In the genomic region with DNA sequence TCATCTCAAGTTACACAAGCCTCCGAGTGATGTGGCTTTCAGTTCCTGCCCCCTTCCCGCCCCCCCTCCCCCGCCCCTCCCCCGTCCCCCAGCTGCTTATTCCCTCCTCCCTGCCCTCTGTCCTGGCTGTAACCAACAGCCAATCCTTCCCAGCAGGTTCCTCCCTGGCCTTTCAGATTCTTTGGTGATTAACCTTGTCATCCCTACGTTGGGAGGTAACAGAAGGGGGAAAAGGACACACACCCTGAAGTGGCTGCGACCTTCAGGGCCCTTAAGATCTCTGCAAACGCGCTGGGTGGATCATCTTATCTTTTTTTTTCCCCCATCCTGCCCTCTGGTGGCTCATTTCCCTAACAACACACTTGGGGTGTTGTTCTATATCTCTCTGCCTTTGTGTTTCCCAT, we compare ENCODE assay signal across 9 mouse cellular contexts. TPM values are rescaled to one million over a fixed set of nuclear protein-coding genes. Genes with fewer than 3 reads are reported as not detected.
A peak's percentile ranks its signal among the peaks of the same experiment; 100 is the strongest.
DNase-seq lines count a peak whose midpoint lies in the region; ATAC-seq and TF ChIP-seq lines count a peak whose summit lies in the region.
"Had no signal": no experiment of that assay in that cellular context is flagged by ENCODE, and none has a peak within 500 bp of the region (broad histone marks: within the 10 kb centered on the region; RNA-seq: fewer than 3 reads in every experiment).

No protein-coding gene starts in this region.

- TF ChIP-seq POLR2A in cerebellum, adult 2 months (IDR thresholded peaks at IDR 0.05; ENCODE audit: borderline replicate concordance, insufficient read depth, low read length) = no peak
- TF ChIP-seq POLR2A in thymus, adult 2 months (IDR thresholded peaks at IDR 0.05; ENCODE audit: control insufficient read depth, extremely low read depth, insufficient read depth, low read length, poor library complexity) = no peak

- no peak for ATAC-seq in stomach, embryonic 15.5 days (ENCODE audit: insufficient read depth, low FRiP score, low read depth)

- no peak overlapping the region for H3K4me3 ChIP-seq in cerebellum, adult 2 months (replicated peaks; ENCODE audit: insufficient read depth, low read depth, low read length)
- no peak overlapping the region for H3K4me3 ChIP-seq in thymus, adult 2 months (ENCODE audit: control insufficient read depth, insufficient read depth, low read length)
- no peak overlapping the region for H3K4me3 ChIP-seq in stomach, embryonic 15.5 days (replicated peaks)

- H3K36me3 ChIP-seq in thymus, adult 2 months (ENCODE audit: control insufficient read depth, insufficient read depth, low read length) = no peaks in the 10 kb centered on the region
- no peaks in the 10 kb centered on the region for H3K36me3 ChIP-seq in stomach, embryonic 15.5 days

- no peaks in the 10 kb centered on the region for H3K9me3 ChIP-seq in stomach, embryonic 15.5 days

- no peak overlapping the region for H3K9ac ChIP-seq in stomach, embryonic 15.5 days

- H3K27ac ChIP-seq in cerebellum, adult 2 months (ENCODE audit: insufficient read depth, low read length) = no peak overlapping the region
- no peak overlapping the region for H3K27ac ChIP-seq in thymus, adult 2 months (ENCODE audit: control insufficient read depth, insufficient read depth, low read length)
- H3K27ac ChIP-seq in stomach, embryonic 15.5 days = peak overlapping the region; percentile 21; the same call in 1 of the 2 replicates
- H3K27ac ChIP-seq: macrophage had no signal

- DNase-seq in cerebellum, postnatal 14 days = peak; percentile 38 to 63
- no peak for DNase-seq in cerebellum, adult 2 months
- peak; percentile 46 for DNase-seq in thymus, adult 2 months
- DNase-seq in thymus, adult 18-20 months = no peak
- DNase-seq in induced T-regulatory cell, adult 2 months (ENCODE audit: low read depth) = peak; percentile 75
- no peak for DNase-seq in spleen, adult 18-20 months
- DNase-seq in cerebellum, postnatal 36 days = no peak

- no peak for TF ChIP-seq CTCF in cerebellum, adult 2 months (IDR thresholded peaks at IDR 0.05; ENCODE audit: borderline replicate concordance, insufficient read depth, low read depth, low read length)
- TF ChIP-seq CTCF in thymus, adult 2 months (IDR thresholded peaks at IDR 0.05; ENCODE audit: borderline replicate concordance, control insufficient read depth, extremely low read depth, insufficient read depth, low read length, poor library complexity) = no peak

- WGBS in cerebellum, adult 2 months = 30% methylated on average over 8 of the region's 8 CpGs
- WGBS in thymus, adult 2 months = 5% methylated on average over 8 of the region's 8 CpGs
- WGBS in stomach, embryonic 15.5 days = 1% methylated on average over 8 of the region's 8 CpGs

- H3K27me3 ChIP-seq in cerebellum, adult 2 months (ENCODE audit: control insufficient read depth, insufficient read depth, low read length) = no peaks in the 10 kb centered on the region
- no peaks in the 10 kb centered on the region for H3K27me3 ChIP-seq in thymus, adult 2 months (ENCODE audit: control insufficient read depth, insufficient read depth, low read length)
- H3K27me3 ChIP-seq in stomach, embryonic 15.5 days (replicated peaks) = no peaks in the 10 kb centered on the region

- peak overlapping the region; percentile 87; the same call in 1 of the 2 replicates for H3K4me2 ChIP-seq in stomach, embryonic 15.5 days

- no peaks in the 10 kb centered on the region for H3K4me1 ChIP-seq in cerebellum, adult 2 months (ENCODE audit: control insufficient read depth, insufficient read depth, low read length)
- peaks cover 15% of the 10 kb centered on the region for H3K4me1 ChIP-seq in thymus, adult 2 months (replicated peaks; ENCODE audit: control insufficient read depth, insufficient read depth, low read length)
- peaks cover 13% of the 10 kb centered on the region; the same call in 1 of the 2 replicates for H3K4me1 ChIP-seq in stomach, embryonic 15.5 days

RNA-seq across cellular contexts. Expression of a gene that starts 15.4 kb away (rescaled TPM):
- polyA plus RNA-seq in cerebellum, adult 2 months (2012; rRNA removed) = 3.0 and 3.2 TPM in 2 replicates
- 1.7 and 2.0 TPM in 2 replicates for polyA plus RNA-seq in thymus, adult 2 months (2012; rRNA removed)
- 2.9 and 3.4 TPM in 2 replicates for polyA plus RNA-seq in stomach, embryonic 15.5 days (2015; fragmentation: Nextera tagmentation; extraction: Ambion mirVana)

Comparison
In these comparisons a context has a peak if more than half of its experiments do, and no peak if none do; other contexts are left out.
1. DNase-seq: peak in cerebellum, postnatal 14 days (2 of 2), thymus, adult 2 months (single experiment) and induced T-regulatory cell, adult 2 months (single experiment); none in cerebellum, adult 2 months (0 of 2), thymus, adult 18-20 months (0 of 2), spleen, adult 18-20 months (0 of 2) and cerebellum, postnatal 36 days (0 of 2).